Mouse (Mus musculus): ENCODE measurements around the gene Gm45062. TPM values are rescaled to one million over a fixed set of nuclear protein-coding genes. Genes with fewer than 3 reads are reported as not detected.
A peak's percentile ranks its signal among the peaks of the same experiment; 100 is the strongest.

Gm45062 gene
- polyA plus RNA-seq, 1 experiment from 2014 or later: 10.6 TPM

GRCm38 (mm10) chr6:8509961-8510863 lies 251.0 kb downstream of the Gm45062 start:
- Histone ChIP-seq H3K9ac (peak overlapping the region; percentile 96), H3K4me2 (replicated peaks) (peak overlapping the region; percentile 87), H3K27me3 (ENCODE audit: control insufficient read depth, insufficient read depth, low read length) (no peaks in the 10 kb centered on the region), H3K36me3 (replicated peaks; ENCODE audit: control insufficient read depth, insufficient read depth) (no peaks in the 10 kb centered on the region), H3K9me3 (ENCODE audit: control insufficient read depth, low read length) (no peaks in the 10 kb centered on the region), H3K4me3 (replicated peaks; ENCODE audit: low read length) (peak overlapping the region; percentile 94), H3K27ac (peak overlapping the region; percentile 99), H3K4me1 (replicated peaks; ENCODE audit: control insufficient read depth, insufficient read depth, low read length) (peaks cover 25% of the 10 kb centered on the region)
- under 1% methylated on average over 37 of the region's 73 CpGs for WGBS
- DNase-seq (ENCODE audit: low spot score) (peak; percentile 34), ATAC-seq (ENCODE audit: low FRiP score) (no peak)

GRCm38 (mm10) chr6:8510864-8511428 lies 251.7 kb downstream of the Gm45062 start:
- DNase-seq (ENCODE audit: low spot score) (no peak), ATAC-seq (ENCODE audit: low FRiP score) (no peak)
- Histone ChIP-seq H3K9ac (peak overlapping the region; percentile 96), H3K27me3 (ENCODE audit: control insufficient read depth, insufficient read depth, low read length) (no peaks in the 10 kb centered on the region), H3K4me3 (replicated peaks; ENCODE audit: low read length) (peak overlapping the region; percentile 94), H3K4me1 (replicated peaks; ENCODE audit: control insufficient read depth, insufficient read depth, low read length) (peaks cover 25% of the 10 kb centered on the region), H3K4me2 (replicated peaks) (peak overlapping the region; percentile 87), H3K27ac (peak overlapping the region; percentile 99; the same call in 1 of the 2 replicates), H3K9me3 (ENCODE audit: control insufficient read depth, low read length) (no peaks in the 10 kb centered on the region), H3K36me3 (replicated peaks; ENCODE audit: control insufficient read depth, insufficient read depth) (no peaks in the 10 kb centered on the region)
- WGBS: 2% methylated on average over 7 of the region's 7 CpGs

GRCm38 (mm10) chr6:8511447-8511846 lies 252.2 kb downstream of the Gm45062 start:
- H3K27me3 ChIP-seq (ENCODE audit: control insufficient read depth, insufficient read depth, low read length): no peaks in the 10 kb centered on the region
- WGBS: 9% methylated on average over 3 of the region's 3 CpGs
- ATAC-seq (ENCODE audit: low FRiP score) (no peak), DNase-seq (ENCODE audit: low spot score) (no peak)
- peak overlapping the region; percentile 87 for H3K4me2 ChIP-seq (replicated peaks)
- no peaks in the 10 kb centered on the region for H3K36me3 ChIP-seq (replicated peaks; ENCODE audit: control insufficient read depth, insufficient read depth)
- H3K4me3 ChIP-seq (replicated peaks; ENCODE audit: low read length): peak overlapping the region; percentile 94
- H3K27ac ChIP-seq: no peak overlapping the region
- H3K9ac ChIP-seq: peak overlapping the region; percentile 96
- H3K4me1 ChIP-seq (replicated peaks; ENCODE audit: control insufficient read depth, insufficient read depth, low read length): peaks cover 25% of the 10 kb centered on the region
- H3K9me3 ChIP-seq (ENCODE audit: control insufficient read depth, low read length): no peaks in the 10 kb centered on the region

GRCm38 (mm10) chr6:8512416-8512815 lies 253.2 kb downstream of the Gm45062 start:
- H3K27me3 ChIP-seq (ENCODE audit: control insufficient read depth, insufficient read depth, low read length): no peaks in the 10 kb centered on the region
- H3K4me1 ChIP-seq (replicated peaks; ENCODE audit: control insufficient read depth, insufficient read depth, low read length): peaks cover 25% of the 10 kb centered on the region
- peak overlapping the region; percentile 47 for H3K27ac ChIP-seq
- no peak for DNase-seq (ENCODE audit: low spot score)
- H3K4me3 ChIP-seq (replicated peaks; ENCODE audit: low read length): peak overlapping the region; percentile 94
- no peak for ATAC-seq (ENCODE audit: low FRiP score)
- peak overlapping the region; percentile 96 for H3K9ac ChIP-seq
- WGBS: 14% methylated on average over 8 of the region's 8 CpGs
- no peaks in the 10 kb centered on the region for H3K36me3 ChIP-seq (replicated peaks; ENCODE audit: control insufficient read depth, insufficient read depth)
- peak overlapping the region; percentile 87 for H3K4me2 ChIP-seq (replicated peaks)
- no peaks in the 10 kb centered on the region for H3K9me3 ChIP-seq (ENCODE audit: control insufficient read depth, low read length)

GRCm38 (mm10) chr6:8519687-8520086 lies 260.4 kb downstream of the Gm45062 start:
- no peaks in the 10 kb centered on the region for H3K27me3 ChIP-seq (ENCODE audit: control insufficient read depth, insufficient read depth, low read length)
- DNase-seq (ENCODE audit: low spot score) (no peak), ATAC-seq (ENCODE audit: low FRiP score) (no peak)
- H3K4me3 ChIP-seq (replicated peaks; ENCODE audit: low read length): no peak overlapping the region
- WGBS: 84% methylated on average over 3 of the region's 3 CpGs
- H3K9ac ChIP-seq: no peak overlapping the region
- no peaks in the 10 kb centered on the region for H3K36me3 ChIP-seq (replicated peaks; ENCODE audit: control insufficient read depth, insufficient read depth)
- H3K4me1 ChIP-seq (replicated peaks; ENCODE audit: control insufficient read depth, insufficient read depth, low read length): no peaks in the 10 kb centered on the region
- H3K4me2 ChIP-seq (replicated peaks): no peak overlapping the region
- no peak overlapping the region for H3K27ac ChIP-seq
- no peaks in the 10 kb centered on the region for H3K9me3 ChIP-seq (ENCODE audit: control insufficient read depth, low read length)

- Histone ChIP-seq H3K9ac (no peak overlapping the region), H3K36me3 (replicated peaks; ENCODE audit: control insufficient read depth, insufficient read depth) (no peaks in the 10 kb centered on the region), H3K4me3 (replicated peaks; ENCODE audit: low read length) (no peak overlapping the region), H3K9me3 (ENCODE audit: control insufficient read depth, low read length) (no peaks in the 10 kb centered on the region), H3K4me1 (replicated peaks; ENCODE audit: control insufficient read depth, insufficient read depth, low read length) (no peaks in the 10 kb centered on the region), H3K27me3 (ENCODE audit: control insufficient read depth, insufficient read depth, low read length) (no peaks in the 10 kb centered on the region), H3K27ac (no peak overlapping the region), H3K4me2 (replicated peaks) (no peak overlapping the region)
- no peak for ATAC-seq (ENCODE audit: low FRiP score)
- WGBS: 99% methylated on average over 4 of the region's 4 CpGs
- DNase-seq (ENCODE audit: low spot score): no peak
Observed at GRCm38 (mm10) chr6:8521231-8521630, 262.0 kb downstream of the Gm45062 start.

- no peaks in the 10 kb centered on the region for H3K4me1 ChIP-seq (replicated peaks; ENCODE audit: control insufficient read depth, insufficient read depth, low read length)
- H3K9ac ChIP-seq: no peak overlapping the region
- no peak overlapping the region for H3K4me2 ChIP-seq (replicated peaks)
- no peaks in the 10 kb centered on the region for H3K9me3 ChIP-seq (ENCODE audit: control insufficient read depth, low read length)
- WGBS: 94% methylated on average over 5 of the region's 5 CpGs
- DNase-seq (ENCODE audit: low spot score) (no peak), ATAC-seq (ENCODE audit: low FRiP score) (no peak)
- H3K27me3 ChIP-seq (ENCODE audit: control insufficient read depth, insufficient read depth, low read length): no peaks in the 10 kb centered on the region
- no peak overlapping the region for H3K27ac ChIP-seq
- no peak overlapping the region for H3K4me3 ChIP-seq (replicated peaks; ENCODE audit: low read length)
- no peaks in the 10 kb centered on the region for H3K36me3 ChIP-seq (replicated peaks; ENCODE audit: control insufficient read depth, insufficient read depth)
Observed at GRCm38 (mm10) chr6:8524717-8525116, 265.5 kb downstream of the Gm45062 start.

- Histone ChIP-seq H3K9me3 (ENCODE audit: control insufficient read depth, low read length) (no peaks in the 10 kb centered on the region), H3K4me1 (replicated peaks; ENCODE audit: control insufficient read depth, insufficient read depth, low read length) (no peaks in the 10 kb centered on the region), H3K27ac (no peak overlapping the region), H3K27me3 (ENCODE audit: control insufficient read depth, insufficient read depth, low read length) (no peaks in the 10 kb centered on the region), H3K9ac (no peak overlapping the region), H3K4me2 (replicated peaks) (no peak overlapping the region), H3K36me3 (replicated peaks; ENCODE audit: control insufficient read depth, insufficient read depth) (no peaks in the 10 kb centered on the region), H3K4me3 (replicated peaks; ENCODE audit: low read length) (no peak overlapping the region)
- no peak for ATAC-seq (ENCODE audit: low FRiP score)
- WGBS: 92% methylated on average over 4 of the region's 4 CpGs
- DNase-seq (ENCODE audit: low spot score): no peak
Observed at GRCm38 (mm10) chr6:8531104-8531894, 272.0 kb downstream of the Gm45062 start.

- no peak for DNase-seq (ENCODE audit: low spot score)
- no peak overlapping the region for H3K9ac ChIP-seq
Observed at GRCm38 (mm10) chr6:8536944-8537343, 277.7 kb downstream of the Gm45062 start.

More at GRCm38 (mm10) chr6:8536944-8537343, 277.7 kb downstream of the Gm45062 start:
- 74% methylated on average over 2 of the region's 2 CpGs for WGBS
- no peak overlapping the region for H3K27ac ChIP-seq
- no peak for ATAC-seq (ENCODE audit: low FRiP score)
- H3K27me3 ChIP-seq (ENCODE audit: control insufficient read depth, insufficient read depth, low read length): no peaks in the 10 kb centered on the region
- no peaks in the 10 kb centered on the region for H3K36me3 ChIP-seq (replicated peaks; ENCODE audit: control insufficient read depth, insufficient read depth)
- H3K4me2 ChIP-seq (replicated peaks): no peak overlapping the region
- no peaks in the 10 kb centered on the region for H3K4me1 ChIP-seq (replicated peaks; ENCODE audit: control insufficient read depth, insufficient read depth, low read length)
- H3K9me3 ChIP-seq (ENCODE audit: control insufficient read depth, low read length): no peaks in the 10 kb centered on the region
- H3K4me3 ChIP-seq (replicated peaks; ENCODE audit: low read length): no peak overlapping the region
